Mouse (Mus musculus) CH12.LX (cell line): Measurements from ENCODE around the gene Ccno.

Experiments used
- CTCF ChIP-seq, 2 experiments: IDR thresholded peaks in 1 of 2; conservative IDR thresholded peaks in 1 of 2; 2 replicates each; pipeline ENCODE4 v1.5.1; 2011 to 2012; ENCODE audit warnings: low read depth in 2 of 2, low read length in 2 of 2, improper control_type of control experiment in 1 of 2, inconsistent platforms in 1 of 2, mild to moderate bottlenecking in 1 of 2, moderate library complexity in 1 of 2
- ZKSCAN1 ChIP-seq: IDR thresholded peaks from 2 replicates; pipeline ENCODE4 v1.6.1; 2012; ENCODE audit warnings: low read depth, inconsistent platforms, low read length, improper control_type of control experiment, borderline replicate concordance

DNA sequence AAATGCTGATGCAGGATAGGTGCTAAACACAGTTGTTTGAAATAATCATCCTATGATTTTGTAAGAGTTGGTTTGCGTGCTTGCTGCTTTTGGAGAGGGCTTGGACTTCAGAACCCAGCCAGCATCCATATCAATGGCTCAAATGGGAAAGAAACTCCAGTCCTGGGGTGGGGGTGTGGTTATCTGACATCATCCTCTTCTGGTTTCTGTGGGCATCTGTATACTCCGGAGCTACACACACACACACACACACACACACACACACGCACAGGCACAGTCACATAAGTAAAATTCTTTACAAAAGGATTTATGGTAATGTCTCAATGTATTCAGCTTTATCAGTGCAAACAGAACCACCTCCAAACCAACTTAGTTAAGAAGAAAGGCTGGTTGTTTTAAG lies 12.5 kb downstream of the Ccno start:
- TF ChIP-seq ZKSCAN1 (no peak), CTCF (conservative IDR thresholded peaks at IDR 0.05 in 1 of 2, IDR thresholded peaks at IDR 0.05 in 1 of 2; ENCODE audit: low read depth in 2 of 2, low read length in 2 of 2) (no peak)
